Mouse (Mus musculus): ENCODE measurements around the gene Deaf1.

Deaf1 gene

GRCm38 (mm10) chr7:141339215-141339920 is 11.9 kb upstream of the Deaf1 start:
- no peak for DNase-seq (ENCODE audit: low read depth, low spot score)

DNA sequence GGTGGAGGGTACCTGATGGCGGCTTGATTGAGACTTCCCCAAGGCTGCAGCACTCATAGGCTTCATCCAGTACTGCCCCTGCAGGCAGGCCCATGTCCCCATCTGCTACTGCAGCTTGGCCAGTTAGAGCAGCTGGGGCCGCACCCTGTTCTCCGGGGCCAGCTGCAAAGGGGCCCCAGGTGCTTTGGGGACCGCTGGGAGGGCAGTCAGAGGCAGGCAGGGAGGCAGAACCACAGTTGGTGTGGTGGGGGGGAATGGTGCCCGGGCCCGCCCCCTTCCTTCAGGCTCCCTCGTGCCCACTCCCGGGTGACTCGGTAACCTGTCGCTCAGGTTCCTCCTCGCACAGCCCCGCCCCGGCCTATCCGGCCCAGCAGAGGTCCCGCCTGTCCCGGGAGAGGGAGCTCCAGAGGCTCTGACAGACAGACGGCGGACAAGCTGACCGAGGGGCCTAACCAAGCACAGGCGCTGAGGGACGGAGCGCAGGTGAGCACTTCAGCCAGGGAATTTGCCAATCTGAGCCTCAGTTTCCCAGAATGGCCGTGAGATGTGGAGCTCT is 11.2 kb upstream of the Deaf1 start, which contains the start of gene Eps8l2:
Gene Eps8l2 (plus strand): TSS at position 305 of the 556 bp plus-strand sequence.
- no peak for DNase-seq (ENCODE audit: low read depth, low spot score)

GRCm38 (mm10) chr7:141337716-141338416 is 10.4 kb upstream of the Deaf1 start:
- peak; percentile 16 for DNase-seq (ENCODE audit: low read depth, low spot score)

DNA sequence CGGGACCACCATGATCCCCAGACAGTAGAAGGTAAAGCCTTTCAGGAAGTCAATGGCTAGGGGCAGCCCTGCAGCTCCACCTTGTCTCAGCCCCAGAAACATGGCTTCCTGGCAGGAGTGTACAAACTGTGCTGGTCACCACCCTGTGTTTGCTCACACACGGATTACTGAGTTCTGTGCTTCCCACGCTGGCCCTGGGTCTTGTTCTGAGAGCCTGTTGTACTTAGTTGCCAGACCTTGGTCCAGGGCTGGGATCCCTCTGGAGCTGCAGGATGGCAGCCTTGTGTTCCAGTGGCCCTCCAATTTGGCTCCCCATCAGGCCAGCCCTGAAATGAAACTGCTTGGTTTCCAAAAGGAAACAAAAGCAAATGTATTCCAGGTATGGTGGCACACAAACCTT is 8.8 kb upstream of the Deaf1 start:
- no peak for DNase-seq (ENCODE audit: low read depth, low spot score)

GRCm38 (mm10) chr7:141335682-141336081 is 8.2 kb upstream of the Deaf1 start:
- DNase-seq (ENCODE audit: low read depth, low spot score): no peak

DNA sequence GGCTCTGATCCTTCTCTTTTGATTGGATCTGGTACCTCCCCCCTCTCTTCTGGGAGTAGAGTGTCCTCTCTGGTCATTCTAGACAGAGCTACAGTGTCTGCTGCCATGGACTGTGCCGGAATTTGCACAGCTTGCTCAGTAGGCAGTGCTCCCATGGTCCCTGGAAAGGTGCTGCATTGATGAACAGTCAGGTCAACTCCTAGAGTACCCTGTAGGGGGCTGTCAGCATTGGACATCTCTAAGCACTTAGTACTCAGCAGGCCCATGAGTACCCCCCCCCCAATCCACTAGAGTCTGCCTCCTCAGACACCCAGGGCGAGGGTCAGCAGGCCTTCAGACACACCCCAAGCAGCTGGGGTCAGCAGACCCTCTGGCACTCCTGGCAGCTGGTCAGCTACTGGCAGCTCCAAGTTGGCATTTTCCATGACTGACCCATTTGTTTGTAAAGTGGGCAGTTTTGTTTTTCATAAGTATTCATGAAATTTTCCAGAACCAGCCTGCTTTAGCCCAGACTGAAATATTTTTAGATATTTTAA is 7.6 kb upstream of the Deaf1 start:
- DNase-seq (ENCODE audit: low read depth, low spot score): no peak

DNA sequence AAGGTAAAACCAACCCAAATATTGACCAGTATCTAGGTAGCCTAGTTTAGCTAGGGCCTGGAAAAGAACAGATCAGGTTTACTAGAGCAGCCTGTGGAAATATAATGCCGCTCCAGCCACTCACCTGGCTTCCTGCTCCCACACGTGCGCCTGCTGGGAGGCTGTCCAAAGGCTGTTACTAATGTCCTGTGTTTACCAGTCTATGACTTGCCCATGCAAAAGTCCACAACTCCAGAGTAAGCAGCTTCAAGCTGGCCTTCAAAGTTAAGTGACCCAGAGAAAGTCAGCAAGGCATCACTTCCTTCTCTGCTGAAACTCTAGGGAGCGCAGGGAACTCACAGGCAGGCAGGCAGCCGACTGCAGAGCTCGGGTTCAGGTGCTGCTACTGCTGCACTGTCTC is 4.5 kb upstream of the Deaf1 start:
- no peak for DNase-seq (ENCODE audit: low read depth, low spot score)

DNA sequence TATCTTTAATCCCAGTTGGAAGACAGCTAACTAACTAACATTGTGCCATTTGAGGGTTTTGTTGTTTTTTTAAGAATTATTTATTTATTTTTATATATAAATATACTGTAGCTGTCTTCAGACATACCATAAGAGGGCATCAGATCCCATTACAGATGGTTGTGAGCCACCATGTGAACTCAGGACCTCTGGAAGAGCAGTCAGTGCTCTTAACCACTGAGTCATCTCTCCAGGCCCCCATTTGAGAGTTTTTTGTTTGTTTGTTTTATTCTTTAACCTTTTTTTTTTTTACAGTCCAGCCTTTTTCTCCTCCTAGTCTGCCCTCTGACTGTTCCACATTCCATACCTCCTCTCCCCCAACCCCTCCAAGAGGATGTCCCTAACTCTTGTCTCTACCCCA is 3.2 kb upstream of the Deaf1 start:
- DNase-seq (ENCODE audit: low read depth, low spot score): peak; percentile 63

GRCm38 (mm10) chr7:141328373-141328990 is 992 bp upstream of the Deaf1 start:
- peak; percentile 16 for DNase-seq (ENCODE audit: low read depth, low spot score)

DNA sequence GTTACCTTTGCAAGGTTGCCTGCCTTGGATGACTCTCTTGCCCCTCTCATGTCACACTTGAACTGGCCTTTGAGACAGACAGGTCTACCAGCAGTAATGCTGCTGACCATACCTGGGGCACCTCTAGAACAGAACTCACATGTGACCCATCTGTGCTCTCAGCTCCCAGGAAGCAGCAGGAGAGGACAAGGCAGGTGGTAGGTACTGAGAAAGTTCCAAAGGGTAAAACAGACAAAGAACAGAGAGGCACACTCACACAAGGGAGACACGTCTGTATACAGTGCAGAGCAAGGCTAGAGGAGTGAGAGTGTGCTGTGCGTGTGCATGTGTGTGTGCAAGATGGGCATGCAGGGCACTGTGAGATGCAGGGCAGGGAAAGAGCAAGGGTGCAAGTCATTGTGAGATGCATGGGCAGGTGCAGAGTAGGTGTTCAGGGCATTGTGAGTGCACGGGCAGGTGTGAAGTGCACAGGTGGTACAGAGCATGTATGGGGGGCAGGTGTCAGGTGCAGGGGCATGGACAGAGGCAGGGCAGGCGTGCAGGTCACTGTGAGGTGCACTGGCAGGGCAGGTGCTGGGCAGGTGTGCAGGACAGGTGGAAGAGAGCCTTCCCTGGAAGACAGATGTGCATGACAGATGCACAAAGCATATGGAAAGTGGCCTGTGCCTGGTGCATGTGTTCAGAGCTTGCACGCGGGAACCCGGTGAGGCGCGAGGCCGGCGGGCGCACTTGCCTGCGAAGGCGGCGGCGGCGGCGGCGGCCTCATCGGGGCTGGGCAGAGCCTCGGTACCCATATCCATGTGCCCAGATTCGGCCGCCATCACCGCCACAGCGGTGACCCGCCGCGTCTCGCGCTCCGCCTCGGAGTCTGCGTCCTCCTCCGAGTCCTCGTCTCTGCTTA is 694 bp downstream of the Deaf1 start:
- peak; percentile 9 for DNase-seq (ENCODE audit: low read depth, low spot score)

- DNase-seq (ENCODE audit: low read depth, low spot score): no peak
Observed at GRCm38 (mm10) chr7:141324686-141325085, 2.8 kb downstream of the Deaf1 start.

GRCm38 (mm10) chr7:141319446-141319845 is 8.0 kb downstream of the Deaf1 start:
- no peak for DNase-seq (ENCODE audit: low read depth, low spot score)

DNA sequence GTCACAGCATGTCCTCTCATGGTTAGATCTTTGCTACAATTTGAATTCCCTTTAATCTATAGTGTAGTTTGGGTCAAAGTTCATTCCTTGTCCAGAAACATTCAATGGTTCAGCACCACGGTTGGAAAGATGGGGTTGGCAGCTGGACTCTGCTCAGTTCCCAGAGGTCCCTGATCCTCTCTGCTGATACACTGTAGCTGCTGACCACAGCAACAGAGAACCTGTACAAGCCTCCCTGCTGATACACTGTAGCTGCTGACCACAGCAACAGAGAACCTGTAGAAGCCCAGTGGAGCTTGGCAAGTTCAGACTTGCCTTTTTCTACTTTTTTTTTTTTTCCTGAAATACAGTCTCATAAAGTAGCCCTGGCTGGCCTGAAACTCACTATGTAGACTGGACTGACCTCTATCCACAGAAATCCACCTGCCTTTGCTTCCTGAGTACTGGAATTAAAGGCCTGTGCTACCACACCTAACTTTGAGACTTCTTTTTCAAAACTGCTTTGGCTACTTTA is 9.8 kb downstream of the Deaf1 start:
- no peak for DNase-seq (ENCODE audit: low read depth, low spot score)

DNA sequence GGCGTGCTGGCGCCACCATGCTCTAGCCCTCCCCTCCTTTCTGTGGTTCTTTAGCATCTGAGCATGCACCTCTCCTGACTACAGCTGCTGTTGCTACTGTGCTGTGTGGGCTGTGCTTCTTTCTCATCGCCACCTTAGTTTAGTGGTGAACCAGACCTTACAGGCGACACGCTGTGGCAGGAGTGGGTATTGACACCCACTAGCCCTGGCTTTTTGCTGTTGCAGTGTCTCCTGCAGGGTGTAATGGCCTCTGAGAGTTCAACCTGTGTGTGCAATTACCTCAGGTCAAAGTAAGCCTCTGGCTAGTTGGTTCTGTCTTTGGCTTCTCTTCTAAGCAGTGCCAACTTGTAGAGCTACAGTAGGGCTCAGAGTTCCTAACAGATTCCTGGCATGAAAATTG is 11.5 kb downstream of the Deaf1 start:
- DNase-seq (ENCODE audit: low read depth, low spot score): peak; percentile 48

DNA sequence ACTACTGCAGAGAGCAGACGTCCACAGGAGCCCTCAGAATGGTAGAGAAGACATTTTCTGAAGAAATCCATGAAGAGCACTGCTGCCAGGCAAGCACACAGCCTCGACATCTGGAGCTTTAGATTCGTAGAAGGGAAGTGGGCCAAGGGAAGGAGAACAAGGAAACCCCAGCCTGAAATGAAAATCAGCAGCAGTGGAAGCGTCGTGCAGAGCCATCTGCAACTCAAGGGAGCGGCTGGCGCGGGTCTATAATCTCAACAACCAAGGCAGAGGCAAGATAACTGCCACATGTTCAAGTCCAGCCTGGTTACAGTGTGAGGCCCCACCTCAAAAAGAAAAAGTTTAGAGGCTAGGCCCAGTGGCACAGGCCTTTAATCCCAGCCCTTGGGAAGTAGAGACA is 12.4 kb downstream of the Deaf1 start:
- no peak for DNase-seq (ENCODE audit: low read depth, low spot score)

DNA sequence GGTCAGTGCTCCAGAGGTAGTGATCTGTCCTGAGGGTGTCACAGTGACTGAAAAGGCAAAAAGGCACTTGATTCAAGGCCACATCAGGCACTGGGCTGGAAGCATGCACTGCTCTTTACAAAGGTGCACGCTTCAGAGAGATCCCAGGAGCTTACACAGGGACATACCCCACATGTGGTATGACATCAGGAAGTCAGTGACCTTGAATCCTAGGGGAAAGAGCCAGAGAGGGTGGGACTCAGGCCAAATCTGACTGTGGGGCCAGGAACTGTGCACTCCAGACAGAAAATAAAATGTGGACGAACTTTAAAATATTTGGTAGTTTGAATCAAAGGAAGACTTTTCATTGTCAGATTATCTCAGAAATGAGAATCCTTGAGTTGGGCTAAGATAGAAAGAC is 13.1 kb downstream of the Deaf1 start:
- no peak for DNase-seq (ENCODE audit: low read depth, low spot score)

DNA sequence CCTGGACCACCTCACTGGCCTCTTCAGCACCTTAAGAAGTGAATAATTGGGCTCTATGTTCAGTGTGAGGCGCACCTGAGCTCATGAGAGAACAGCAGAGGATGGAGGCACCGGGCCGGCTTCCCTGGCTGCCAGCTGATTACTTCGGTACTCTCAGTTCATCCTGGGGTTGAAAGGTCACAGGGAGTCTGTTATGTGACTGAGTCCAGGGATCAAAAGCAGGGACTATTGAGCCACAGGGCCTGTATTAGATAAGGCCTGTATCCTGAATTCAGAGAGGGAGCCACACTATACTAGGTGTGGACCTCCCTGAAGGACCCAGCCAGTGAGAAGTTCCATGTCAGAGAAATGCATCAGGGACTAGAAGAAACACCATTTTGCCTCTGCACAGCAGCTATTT is 23.0 kb downstream of the Deaf1 start:
- no peak for DNase-seq (ENCODE audit: low read depth, low spot score)

GRCm38 (mm10) chr7:141302702-141303268 is 24.7 kb downstream of the Deaf1 start:
- no peak for DNase-seq (ENCODE audit: low read depth, low spot score)

DNA sequence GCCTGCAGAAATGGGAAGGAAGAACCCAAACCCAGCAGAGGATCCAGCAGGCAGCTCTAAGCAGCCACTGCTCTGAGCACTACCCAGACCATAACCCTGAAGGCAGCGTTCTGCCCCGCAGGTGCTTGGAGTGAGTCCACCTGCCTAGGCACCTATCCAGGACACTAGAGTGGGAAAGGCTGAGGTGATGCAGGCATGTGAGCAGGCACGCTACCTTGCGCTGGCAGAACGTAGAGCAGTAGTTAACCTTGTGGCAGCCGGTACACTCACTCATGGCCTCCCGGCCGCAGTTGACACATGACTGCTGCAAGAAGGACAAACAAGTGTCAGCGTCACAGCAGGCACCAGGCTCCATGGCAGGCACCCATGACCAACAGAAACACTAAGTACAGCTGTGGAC is 26.1 kb downstream of the Deaf1 start:
- no peak for DNase-seq (ENCODE audit: low read depth, low spot score)

- no peak for DNase-seq (ENCODE audit: low read depth, low spot score)
Observed at GRCm38 (mm10) chr7:141299175-141299574, 28.3 kb downstream of the Deaf1 start.
